Mouse (Mus musculus) neural tube, embryonic 13.5 days (tissue): ENCODE measurements at regions not wholly inside any gene's neighbourhood (a gene's known extent, or its start where the extent isn't known, plus 50 kb on each side); places are given as distances from the start of the nearest gene placed in this dataset.
A peak's percentile ranks its signal among the peaks of the same experiment; 100 is the strongest.
"Not testable (repeated sequence)": the region's sequence is repeated elsewhere in the genome, so short reads cannot be mapped to it uniquely, and the experiment has no call there.

Source experiments
- ATAC-seq: fragments of 200-750 bp; cut with Nextera tagmentation; 2 replicates; pipeline ENCODE4 v1.8.0; 2017; ENCODE audit warnings: low read depth, mild to moderate bottlenecking, moderate TSS enrichment, moderate library complexity
- H3K27ac ChIP-seq: fragments of 300-500 bp; sonication (generic); replicated peaks from 2 replicates; pipeline ENCODE4 v1.5.1; 2015; ENCODE audit warnings: moderate library complexity, mild to moderate bottlenecking, inconsistent platforms
- H3K27me3 ChIP-seq: fragments of 300-500 bp; sonication (generic); 2 replicates; pipeline ENCODE4 v1.6.1; 2015; ENCODE audit warnings: mild to moderate bottlenecking, inconsistent platforms
- H3K36me3 ChIP-seq: fragments of 300-500 bp; sonication (generic); 2 replicates; pipeline ENCODE4 v1.6.1; 2015; ENCODE audit warnings: mild to moderate bottlenecking, inconsistent platforms
- H3K4me1 ChIP-seq: fragments of 300-500 bp; sonication (generic); replicated peaks from 2 replicates; pipeline ENCODE4 v1.6.1; 2015; ENCODE audit warnings: inconsistent platforms
- H3K4me2 ChIP-seq: fragments of 300-500 bp; sonication (generic); 2 replicates; pipeline ENCODE4 v1.6.1; 2015; ENCODE audit warnings: inconsistent platforms, mild to moderate bottlenecking, moderate library complexity
- H3K4me3 ChIP-seq: fragments of 300-500 bp; sonication (generic); 2 replicates; pipeline ENCODE4 v1.5.1; 2015; ENCODE audit warnings: mild to moderate bottlenecking, inconsistent platforms
- H3K9ac ChIP-seq: fragments of 300-500 bp; sonication (generic); 2 replicates; pipeline ENCODE4 v1.6.1; 2015; ENCODE audit warnings: moderate library complexity, mild to moderate bottlenecking, inconsistent platforms
- H3K9me3 ChIP-seq: fragments of 300-500 bp; sonication (generic); 2 replicates; pipeline ENCODE4 v1.6.1; 2016; ENCODE audit warnings: inconsistent platforms
- WGBS: fragments of 180-500 bp; shearing (Covaris S2); methylation state at CpG from one replicate; pipeline ENCODE4 v1.1.7; 2015; 5-methylcytosine and 5-hydroxymethylcytosine counted together

- Histone ChIP-seq H3K4me2 (no peak overlapping the region), H3K27ac (no peak overlapping the region), H3K9ac (no peak overlapping the region), H3K9me3 (no peaks in the 10 kb centered on the region), H3K36me3 (no peaks in the 10 kb centered on the region), H3K4me3 (no peak overlapping the region), H3K27me3 (no peaks in the 10 kb centered on the region), H3K4me1 (no peaks in the 10 kb centered on the region)
- WGBS, result 49% methylated on average over 2 of the region's 2 CpGs
- ATAC-seq, result no peak
Observed at GRCm38 (mm10) chr12:45287759-45288158, 213.2 kb upstream of the Stxbp6 start.

GRCm38 (mm10) chr12:45256309-45256708 is 181.8 kb upstream of the Stxbp6 start:
- Histone ChIP-seq H3K4me2 (no peak overlapping the region), H3K9me3 (no peaks in the 10 kb centered on the region), H3K4me1 (no peaks in the 10 kb centered on the region), H3K36me3 (no peaks in the 10 kb centered on the region), H3K27me3 (no peaks in the 10 kb centered on the region), H3K9ac (no peak overlapping the region), H3K4me3 (no peak overlapping the region), H3K27ac (no peak overlapping the region)
- WGBS, result 89% methylated on average over 5 of the region's 5 CpGs
- ATAC-seq, result no peak

- Histone ChIP-seq H3K9me3 (no peaks in the 10 kb centered on the region), H3K27ac (no peak overlapping the region), H3K4me3 (no peak overlapping the region), H3K36me3 (no peaks in the 10 kb centered on the region), H3K4me1 (no peaks in the 10 kb centered on the region), H3K27me3 (no peaks in the 10 kb centered on the region), H3K9ac (no peak overlapping the region), H3K4me2 (no peak overlapping the region)
- ATAC-seq, result no peak
- WGBS, result 94% methylated on average over 1 of the region's 1 CpGs
Observed at GRCm38 (mm10) chr12:45211131-45211530, 136.6 kb upstream of the Stxbp6 start.

- WGBS, result 71% methylated on average over 19 of the region's 19 CpGs
- no peak overlapping the region for H3K4me3 ChIP-seq
- H3K36me3 ChIP-seq, result no peaks in the 10 kb centered on the region
- H3K9me3 ChIP-seq, result no peaks in the 10 kb centered on the region; the same call in 1 of the 2 replicates
- H3K27me3 ChIP-seq, result no peaks in the 10 kb centered on the region
- H3K4me1 ChIP-seq, result no peaks in the 10 kb centered on the region
- no peak overlapping the region for H3K9ac ChIP-seq
- H3K27ac ChIP-seq, result no peak overlapping the region
- no peak overlapping the region for H3K4me2 ChIP-seq
- no peak for ATAC-seq
Observed at GRCm38 (mm10) chr12:45195304-45195920, 120.9 kb upstream of the Stxbp6 start.

- H3K27me3 ChIP-seq, result no peaks in the 10 kb centered on the region
- no peak overlapping the region for H3K4me3 ChIP-seq
- H3K27ac ChIP-seq, result no peak overlapping the region
- no peak for ATAC-seq
- H3K4me2 ChIP-seq, result no peak overlapping the region
- WGBS, result 12% methylated on average over 6 of the region's 6 CpGs
- H3K4me1 ChIP-seq, result no peaks in the 10 kb centered on the region
- no peak overlapping the region for H3K9ac ChIP-seq
- no peaks in the 10 kb centered on the region for H3K36me3 ChIP-seq
- no peaks in the 10 kb centered on the region for H3K9me3 ChIP-seq
Observed at GRCm38 (mm10) chr12:45187149-45187548, 112.6 kb upstream of the Stxbp6 start.

GRCm38 (mm10) chr12:45184510-45184909 is 110.0 kb upstream of the Stxbp6 start:
- Histone ChIP-seq H3K27ac (no peak overlapping the region), H3K9ac (no peak overlapping the region), H3K27me3 (no peaks in the 10 kb centered on the region), H3K36me3 (no peaks in the 10 kb centered on the region), H3K4me1 (no peaks in the 10 kb centered on the region), H3K9me3 (no peaks in the 10 kb centered on the region), H3K4me2 (no peak overlapping the region), H3K4me3 (no peak overlapping the region)
- ATAC-seq, result no peak
- WGBS, result 86% methylated on average over 3 of the region's 3 CpGs

GRCm38 (mm10) chr12:45177454-45177853 is 102.9 kb upstream of the Stxbp6 start:
- H3K9me3 ChIP-seq, result no peaks in the 10 kb centered on the region
- 89% methylated on average over 3 of the region's 3 CpGs for WGBS
- H3K36me3 ChIP-seq, result no peaks in the 10 kb centered on the region
- H3K4me2 ChIP-seq, result no peak overlapping the region
- H3K27me3 ChIP-seq, result no peaks in the 10 kb centered on the region
- no peak for ATAC-seq
- no peak overlapping the region for H3K27ac ChIP-seq
- H3K4me3 ChIP-seq, result no peak overlapping the region
- H3K9ac ChIP-seq, result no peak overlapping the region
- H3K4me1 ChIP-seq, result no peaks in the 10 kb centered on the region

GRCm38 (mm10) chr12:45175259-45175658 is 100.8 kb upstream of the Stxbp6 start:
- H3K4me1 ChIP-seq, H3K36me3 ChIP-seq, ATAC-seq, H3K27me3 ChIP-seq, H3K27ac ChIP-seq, H3K9me3 ChIP-seq, H3K4me3 ChIP-seq, H3K9ac ChIP-seq, H3K4me2 ChIP-seq: not testable (repeated sequence)
- 87% methylated on average over 2 of the region's 2 CpGs for WGBS

GRCm38 (mm10) chr12:45171927-45172642 is 97.6 kb upstream of the Stxbp6 start:
- Histone ChIP-seq H3K9ac (no peak overlapping the region), H3K4me1 (no peaks in the 10 kb centered on the region), H3K36me3 (no peaks in the 10 kb centered on the region), H3K4me3 (no peak overlapping the region), H3K4me2 (no peak overlapping the region), H3K27me3 (no peaks in the 10 kb centered on the region), H3K9me3 (no peaks in the 10 kb centered on the region), H3K27ac (no peak overlapping the region)
- WGBS, result 37% methylated on average over 8 of the region's 8 CpGs
- peak; percentile 85 for ATAC-seq

- Histone ChIP-seq H3K27ac (no peak overlapping the region), H3K27me3 (no peaks in the 10 kb centered on the region), H3K4me2 (no peak overlapping the region), H3K4me1 (0 out of 2 replicates have a peak, but pooled peaks cover 3% of the 10 kb centered on the region), H3K4me3 (no peak overlapping the region), H3K9ac (no peak overlapping the region), H3K9me3 (no peaks in the 10 kb centered on the region), H3K36me3 (no peaks in the 10 kb centered on the region)
- no peak for ATAC-seq
- WGBS, result 77% methylated on average over 4 of the region's 4 CpGs
Observed at GRCm38 (mm10) chr12:45162011-45162410, 87.5 kb upstream of the Stxbp6 start.

- not testable (repeated sequence) for H3K27me3 ChIP-seq, H3K4me2 ChIP-seq, H3K9ac ChIP-seq, H3K27ac ChIP-seq, H3K9me3 ChIP-seq, ATAC-seq, H3K4me3 ChIP-seq, H3K36me3 ChIP-seq, H3K4me1 ChIP-seq
- whole genome bisulfite sequencing, result 86% methylated on average over 5 of the region's 5 CpGs
Observed at GRCm38 (mm10) chr12:45161581-45161980, 87.1 kb upstream of the Stxbp6 start.

GRCm38 (mm10) chr12:45158986-45159385 is 84.5 kb upstream of the Stxbp6 start:
- H3K4me3 ChIP-seq, result no peak overlapping the region
- H3K9me3 ChIP-seq, result no peaks in the 10 kb centered on the region
- no peak overlapping the region for H3K9ac ChIP-seq
- WGBS, result 61% methylated on average over 3 of the region's 3 CpGs
- no peaks in the 10 kb centered on the region for H3K27me3 ChIP-seq
- H3K4me1 ChIP-seq, result 0 out of 2 replicates have a peak, but pooled peaks cover 3% of the 10 kb centered on the region
- no peaks in the 10 kb centered on the region for H3K36me3 ChIP-seq
- H3K4me2 ChIP-seq, result no peak overlapping the region
- peak overlapping the region; percentile 52 for H3K27ac ChIP-seq
- peak; percentile 68 for ATAC-seq
